19 mouse cellular contexts compared by ENCODE assay signal in genomic region chr2:172866356-172866755, GRCm38 (mm10).
DNase-seq lines count a peak whose midpoint lies in the region; ATAC-seq and TF ChIP-seq lines count a peak whose summit lies in the region.
"Had no signal": no experiment of that assay in that cellular context is flagged by ENCODE, and none has a peak within 500 bp of the region (broad histone marks: within the 10 kb centered on the region; RNA-seq: fewer than 3 reads in every experiment).

No protein-coding gene starts in this region.

- TF ChIP-seq CTCF in lung, embryonic 14.5 days (IDR thresholded peaks at IDR 0.05; ENCODE audit: low read depth), result no peak
- no peak for TF ChIP-seq CTCF in liver, postnatal 0 days (IDR thresholded peaks at IDR 0.05; ENCODE audit: low read depth)

- peak overlapping the region; percentile 30; the same call in 1 of the 2 replicates for H3K27ac ChIP-seq in heart, embryonic 11.5 days (ENCODE audit: low read depth, low read length)
- peak overlapping the region; percentile 58; the same call in 1 of the 2 replicates for H3K27ac ChIP-seq in lung, embryonic 14.5 days (ENCODE audit: low read depth)
- peak overlapping the region; percentile 88 for H3K27ac ChIP-seq in embryonic facial prominence, embryonic 15.5 days (replicated peaks)
- H3K27ac ChIP-seq in stomach, embryonic 15.5 days, result peak overlapping the region; percentile 71; the same call in 1 of the 2 replicates
- no peak overlapping the region for H3K27ac ChIP-seq in liver, postnatal 0 days (ENCODE audit: low read depth)
- H3K27ac ChIP-seq: forebrain, embryonic 12.5 days; liver, embryonic 12.5 days; neural tube, embryonic 12.5 days had no signal

- H3K4me2 ChIP-seq in heart, embryonic 11.5 days, result no peak overlapping the region
- no peak overlapping the region for H3K4me2 ChIP-seq in lung, embryonic 14.5 days
- H3K4me2 ChIP-seq in embryonic facial prominence, embryonic 15.5 days (replicated peaks), result no peak overlapping the region
- H3K4me2 ChIP-seq in stomach, embryonic 15.5 days, result no peak overlapping the region
- H3K4me2 ChIP-seq in liver, postnatal 0 days (ENCODE audit: low read depth, low read length), result no peak overlapping the region
- H3K4me2 ChIP-seq: forebrain, embryonic 12.5 days; liver, embryonic 12.5 days; neural tube, embryonic 12.5 days had no signal

- TF ChIP-seq EP300 in liver, postnatal 0 days (IDR thresholded peaks at IDR 0.05; ENCODE audit: low read depth), result no peak

- DNase-seq in heart, postnatal 25 days (ENCODE audit: low spot score), result no peak
- no peak for DNase-seq in lung, embryonic 14.5 days
- DNase-seq in lung, postnatal 25 days (ENCODE audit: low spot score), result no peak
- no peak for DNase-seq in liver, postnatal 0 days
- DNase-seq in adrenal gland, postnatal 4 days (ENCODE audit: low spot score in 2 of 2), result no peak
- DNase-seq: adrenal gland, postnatal 10 days; cerebellum, adult 8-10 months; gastrocnemius, postnatal 10 days; heart, postnatal 36 days; kidney, adult 8-10 months; thymus, postnatal 36 days had no signal

- ATAC-seq in heart, embryonic 11.5 days (replicated peaks; ENCODE audit: insufficient number of reproducible peaks, low FRiP score, low TSS enrichment), result no peak
- no peak for ATAC-seq in lung, embryonic 14.5 days (ENCODE audit: insufficient read depth)
- no peak for ATAC-seq in embryonic facial prominence, embryonic 15.5 days (ENCODE audit: insufficient number of reproducible peaks, low FRiP score, low TSS enrichment, low read depth)
- ATAC-seq in stomach, embryonic 15.5 days (ENCODE audit: insufficient read depth, low FRiP score, low read depth), result no peak
- ATAC-seq in liver, postnatal 0 days, result no peak
- ATAC-seq: hindbrain, embryonic 16.5 days; liver, embryonic 12.5 days had no signal

- 0 out of 2 replicates have a peak, but pooled peaks cover 2% of the 10 kb centered on the region for H3K9me3 ChIP-seq in heart, embryonic 11.5 days (replicated peaks; ENCODE audit: control insufficient read depth, low read length)
- no peaks in the 10 kb centered on the region for H3K9me3 ChIP-seq in lung, embryonic 14.5 days (ENCODE audit: low read depth, low read length)
- H3K9me3 ChIP-seq in embryonic facial prominence, embryonic 15.5 days (replicated peaks), result no peaks in the 10 kb centered on the region
- no peaks in the 10 kb centered on the region for H3K9me3 ChIP-seq in stomach, embryonic 15.5 days
- no peaks in the 10 kb centered on the region for H3K9me3 ChIP-seq in liver, postnatal 0 days (ENCODE audit: low read length)
- H3K9me3 ChIP-seq: forebrain, embryonic 12.5 days; liver, embryonic 12.5 days; midbrain, embryonic 10.5 days; neural tube, embryonic 12.5 days had no signal

- H3K36me3 ChIP-seq in heart, embryonic 11.5 days (ENCODE audit: control insufficient read depth, insufficient read depth, low read length), result 0 out of 2 replicates have a peak, but pooled peaks cover 2% of the 10 kb centered on the region
- no peaks in the 10 kb centered on the region for H3K36me3 ChIP-seq in lung, embryonic 14.5 days (ENCODE audit: insufficient read depth)
- peaks cover 10% of the 10 kb centered on the region; the same call in 1 of the 2 replicates for H3K36me3 ChIP-seq in embryonic facial prominence, embryonic 15.5 days
- 0 out of 2 replicates have a peak, but pooled peaks cover 9% of the 10 kb centered on the region for H3K36me3 ChIP-seq in stomach, embryonic 15.5 days
- H3K36me3 ChIP-seq in liver, postnatal 0 days (replicated peaks; ENCODE audit: insufficient read depth, low read length), result no peaks in the 10 kb centered on the region
- H3K36me3 ChIP-seq: forebrain, embryonic 12.5 days; liver, embryonic 12.5 days had no signal

- no peak overlapping the region for H3K4me3 ChIP-seq in heart, embryonic 11.5 days (ENCODE audit: low read depth, low read length)
- H3K4me3 ChIP-seq in lung, embryonic 14.5 days (ENCODE audit: low read depth, low read length), result no peak overlapping the region
- H3K4me3 ChIP-seq in embryonic facial prominence, embryonic 15.5 days (replicated peaks), result no peak overlapping the region
- H3K4me3 ChIP-seq in stomach, embryonic 15.5 days (replicated peaks), result no peak overlapping the region
- H3K4me3 ChIP-seq in liver, postnatal 0 days (ENCODE audit: low read depth, low read length), result no peak overlapping the region
- H3K4me3 ChIP-seq: forebrain, embryonic 12.5 days; liver, embryonic 12.5 days; midbrain, embryonic 10.5 days; neural tube, embryonic 12.5 days had no signal

- 68% methylated on average over 5 of the region's 5 CpGs for WGBS in heart, embryonic 11.5 days (ENCODE audit: insufficient replicate concordance)
- WGBS in lung, embryonic 14.5 days, result 61% methylated on average over 5 of the region's 5 CpGs
- 80% methylated on average over 5 of the region's 5 CpGs for WGBS in embryonic facial prominence, embryonic 15.5 days
- WGBS in stomach, embryonic 15.5 days, result 68% methylated on average over 5 of the region's 5 CpGs
- WGBS in liver, postnatal 0 days (ENCODE audit: insufficient replicate concordance), result 59% methylated on average over 5 of the region's 5 CpGs

- intact Hi-C loops in heart, postnatal 25 days (cut with DNase I), result no loop called here

- H3K4me1 ChIP-seq in heart, embryonic 11.5 days (ENCODE audit: control insufficient read depth, insufficient read depth, low read length), result peaks cover 46% of the 10 kb centered on the region
- peaks cover 29% of the 10 kb centered on the region for H3K4me1 ChIP-seq in lung, embryonic 14.5 days (ENCODE audit: insufficient read depth)
- H3K4me1 ChIP-seq in embryonic facial prominence, embryonic 15.5 days, result peaks cover 57% of the 10 kb centered on the region
- H3K4me1 ChIP-seq in stomach, embryonic 15.5 days, result peaks cover 31% of the 10 kb centered on the region
- H3K4me1 ChIP-seq in liver, postnatal 0 days (ENCODE audit: insufficient read depth), result peaks cover 8% of the 10 kb centered on the region

- no peak overlapping the region for H3K9ac ChIP-seq in heart, embryonic 11.5 days (ENCODE audit: low read depth, low read length)
- H3K9ac ChIP-seq in lung, embryonic 14.5 days, result no peak overlapping the region
- no peak overlapping the region for H3K9ac ChIP-seq in embryonic facial prominence, embryonic 15.5 days
- no peak overlapping the region for H3K9ac ChIP-seq in stomach, embryonic 15.5 days
- H3K9ac ChIP-seq in liver, postnatal 0 days (replicated peaks), result no peak overlapping the region
- H3K9ac ChIP-seq: forebrain, embryonic 12.5 days; liver, embryonic 12.5 days; neural tube, embryonic 12.5 days had no signal

- H3K27me3 ChIP-seq in heart, embryonic 11.5 days (ENCODE audit: control insufficient read depth, insufficient read depth, low read length), result no peaks in the 10 kb centered on the region
- H3K27me3 ChIP-seq in lung, embryonic 14.5 days (ENCODE audit: insufficient read depth, low read length), result 0 out of 2 replicates have a peak, but pooled peaks cover 1% of the 10 kb centered on the region
- no peaks in the 10 kb centered on the region; the same call in 1 of the 2 replicates for H3K27me3 ChIP-seq in embryonic facial prominence, embryonic 15.5 days
- H3K27me3 ChIP-seq in stomach, embryonic 15.5 days (replicated peaks), result no peaks in the 10 kb centered on the region
- 0 out of 2 replicates have a peak, but pooled peaks cover 10% of the 10 kb centered on the region for H3K27me3 ChIP-seq in liver, postnatal 0 days (ENCODE audit: insufficient read depth, low read length)
